Mouse (Mus musculus): ENCODE measurements around the gene Bola1. TPM values are rescaled to one million over a fixed set of nuclear protein-coding genes. Genes with fewer than 3 reads are reported as not detected.

Bola1 gene
- polyA plus RNA-seq, 1 experiment from 2014 or later = 3.8 TPM

Other genes starting within 250 kb of the Bola1 start
- gene Plekho1, start 223.7 kb downstream of the Bola1 start, polyA plus RNA-seq (2014; fragmentation: Illumina TruSeq; extraction: RNeasy Lipid Tissue Mini Kit (QIAGEN cat#74804); ENCODE audit: low read depth, low replicate concordance) = 8.6 TPM
- 15.0 TPM for gene Vps45, start 161.2 kb downstream of the Bola1 start, polyA plus RNA-seq (2014; fragmentation: Illumina TruSeq; extraction: RNeasy Lipid Tissue Mini Kit (QIAGEN cat#74804); ENCODE audit: low read depth, low replicate concordance)
- 27.4 TPM for gene Otud7b, start 115.2 kb downstream of the Bola1 start, polyA plus RNA-seq (2014; fragmentation: Illumina TruSeq; extraction: RNeasy Lipid Tissue Mini Kit (QIAGEN cat#74804); ENCODE audit: low read depth, low replicate concordance)
- gene Mtmr11, start 57.7 kb downstream of the Bola1 start, polyA plus RNA-seq (2014; fragmentation: Illumina TruSeq; extraction: RNeasy Lipid Tissue Mini Kit (QIAGEN cat#74804); ENCODE audit: low read depth, low replicate concordance) = 0.57 TPM
- 27.1 TPM for gene Sf3b4, start 47.4 kb downstream of the Bola1 start, polyA plus RNA-seq (2014; fragmentation: Illumina TruSeq; extraction: RNeasy Lipid Tissue Mini Kit (QIAGEN cat#74804); ENCODE audit: low read depth, low replicate concordance)
- 0.14 TPM for gene Sv2a, start 38.6 kb downstream of the Bola1 start, polyA plus RNA-seq (2014; fragmentation: Illumina TruSeq; extraction: RNeasy Lipid Tissue Mini Kit (QIAGEN cat#74804); ENCODE audit: low read depth, low replicate concordance)
- gene Hist2h2ab, start 156 bp upstream of the Bola1 start, polyA plus RNA-seq (2014; fragmentation: Illumina TruSeq; extraction: RNeasy Lipid Tissue Mini Kit (QIAGEN cat#74804); ENCODE audit: low read depth, low replicate concordance) = not detected
- not detected for gene Hist2h2ac, start 1.2 kb upstream of the Bola1 start, polyA plus RNA-seq (2014; fragmentation: Illumina TruSeq; extraction: RNeasy Lipid Tissue Mini Kit (QIAGEN cat#74804); ENCODE audit: low read depth, low replicate concordance)
- gene Hist2h2be, start 1.4 kb upstream of the Bola1 start, polyA plus RNA-seq (2014; fragmentation: Illumina TruSeq; extraction: RNeasy Lipid Tissue Mini Kit (QIAGEN cat#74804); ENCODE audit: low read depth, low replicate concordance) = 20.2 TPM
- gene Hist2h3c2, start 19.4 kb upstream of the Bola1 start, polyA plus RNA-seq (2014; fragmentation: Illumina TruSeq; extraction: RNeasy Lipid Tissue Mini Kit (QIAGEN cat#74804); ENCODE audit: low read depth, low replicate concordance) = 2.0 TPM
- gene Hist2h2aa2, start 20.6 kb upstream of the Bola1 start, polyA plus RNA-seq (2014; fragmentation: Illumina TruSeq; extraction: RNeasy Lipid Tissue Mini Kit (QIAGEN cat#74804); ENCODE audit: low read depth, low replicate concordance) = not detected
- gene Hist2h2aa1, start 25.8 kb upstream of the Bola1 start, polyA plus RNA-seq (2014; fragmentation: Illumina TruSeq; extraction: RNeasy Lipid Tissue Mini Kit (QIAGEN cat#74804); ENCODE audit: low read depth, low replicate concordance) = not detected
- gene Hist2h3c1, start 27.0 kb upstream of the Bola1 start, polyA plus RNA-seq (2014; fragmentation: Illumina TruSeq; extraction: RNeasy Lipid Tissue Mini Kit (QIAGEN cat#74804); ENCODE audit: low read depth, low replicate concordance) = 12.5 TPM
- gene Hist2h4, start 43.6 kb upstream of the Bola1 start, polyA plus RNA-seq (2014; fragmentation: Illumina TruSeq; extraction: RNeasy Lipid Tissue Mini Kit (QIAGEN cat#74804); ENCODE audit: low read depth, low replicate concordance) = not detected
- gene Hist2h3b, start 48.9 kb upstream of the Bola1 start, polyA plus RNA-seq (2014; fragmentation: Illumina TruSeq; extraction: RNeasy Lipid Tissue Mini Kit (QIAGEN cat#74804); ENCODE audit: low read depth, low replicate concordance) = not detected
- gene Hist2h2bb, start 50.0 kb upstream of the Bola1 start, polyA plus RNA-seq (2014; fragmentation: Illumina TruSeq; extraction: RNeasy Lipid Tissue Mini Kit (QIAGEN cat#74804); ENCODE audit: low read depth, low replicate concordance) = not detected
- gene Fcgr1, start 74.3 kb upstream of the Bola1 start, polyA plus RNA-seq (2014; fragmentation: Illumina TruSeq; extraction: RNeasy Lipid Tissue Mini Kit (QIAGEN cat#74804); ENCODE audit: low read depth, low replicate concordance) = 0.39 TPM
- 3.0 TPM for gene BC107364, start 232.6 kb upstream of the Bola1 start, polyA plus RNA-seq (2014; fragmentation: Illumina TruSeq; extraction: RNeasy Lipid Tissue Mini Kit (QIAGEN cat#74804); ENCODE audit: low read depth, low replicate concordance)

Data from testis, adult 10 weeks (tissue).